In genomic region chr1:97661406-97662241, GRCm38 (mm10) we compare ENCODE assay signal across 8 mouse cellular contexts. TPM values are rescaled to one million over a fixed set of nuclear protein-coding genes. Genes with fewer than 3 reads are reported as not detected.
DNase-seq lines count a peak whose midpoint lies in the region; ATAC-seq lines count a peak whose summit lies in the region.

TSS of gene D1Ertd622e (minus strand) at chr1:97662074.

- no peaks in the 10 kb centered on the region for H3K9me3 ChIP-seq in hindbrain, embryonic 13.5 days

- peak within 1 kb of the TSS; percentile 96 for H3K4me3 ChIP-seq in hindbrain, embryonic 13.5 days

- WGBS in hindbrain, embryonic 13.5 days: under 1% methylated on average over 99 of the region's 106 CpGs

- H3K27me3 ChIP-seq in hindbrain, embryonic 13.5 days: no peaks in the 10 kb centered on the region

- ATAC-seq in hindbrain, embryonic 13.5 days (ENCODE audit: low FRiP score): peak; percentile 96

- H3K9ac ChIP-seq in hindbrain, embryonic 13.5 days: peak within 1 kb of the TSS; percentile 96

- peak within 1 kb of the TSS; percentile 65 for H3K4me2 ChIP-seq in hindbrain, embryonic 13.5 days

- H3K36me3 ChIP-seq in hindbrain, embryonic 13.5 days: no peaks in the 10 kb centered on the region

- H3K4me1 ChIP-seq in hindbrain, embryonic 13.5 days (replicated peaks): peaks cover 41% of the 10 kb centered on the region

- peak within 1 kb of the TSS; percentile 99 for H3K27ac ChIP-seq in hindbrain, embryonic 13.5 days

- peak; percentile 77 for DNase-seq in T-cell, adult 2 months (ENCODE audit: low spot score)
- DNase-seq in cerebellum, postnatal 14 days: peak; percentile 81 to 88
- peak; percentile 59 to 66 for DNase-seq in frontal cortex, postnatal 25 days (ENCODE audit: low spot score in 2 of 2)
- peak; percentile 73 for DNase-seq in left cerebral cortex, adult 11 months (ENCODE audit: low spot score)
- peak; percentile 85 to 92 for DNase-seq in lung, postnatal 4 days
- DNase-seq in retina, postnatal 7 days (ENCODE audit: low read depth, low spot score): peak; percentile 75
- peak; percentile 73 to 77 for DNase-seq in urinary bladder, adult 18-20 months (ENCODE audit: low spot score in 2 of 2)

RNA-seq across cellular contexts. Expression of gene D1Ertd622e, which starts in this region (rescaled TPM):
- polyA plus RNA-seq in hindbrain, embryonic 13.5 days (2015; fragmentation: Nextera tagmentation; extraction: Ambion mirVana): 50.4 and 51.8 TPM in 2 replicates

Comparison
In these comparisons a context has a peak if more than half of its experiments do, and no peak if none do; other contexts are left out.
1. Peak in every context shown above with its lines: DNase-seq, ATAC-seq, H3K4me3 ChIP-seq and H3K27ac ChIP-seq.